Mouse (Mus musculus) kidney, embryonic 16.5 days (tissue): Measurements from ENCODE around the gene Kalrn. TPM values are rescaled to one million over a fixed set of nuclear protein-coding genes. Genes with fewer than 3 reads are reported as not detected.
A peak's percentile ranks its signal among the peaks of the same experiment; 100 is the strongest.

Experiments used
- ATAC-seq: fragments of 200-750 bp; cut with Nextera tagmentation; 2 replicates; pipeline ENCODE4 v1.8.0; 2017; ENCODE audit warnings: moderate TSS enrichment; ENCODE audit not compliant: low FRiP score, low TSS enrichment
- H3K27ac ChIP-seq: fragments of 300-500 bp; sonication (generic); 2 replicates; pipeline ENCODE4 v1.5.1; 2014; ENCODE audit warnings: low read length
- H3K27me3 ChIP-seq: fragments of 300-500 bp; sonication (generic); 2 replicates; pipeline ENCODE4 v1.6.1; 2014; ENCODE audit warnings: low read length, control low read depth, mixed read lengths; ENCODE audit not compliant: insufficient read depth
- H3K36me3 ChIP-seq: fragments of 300-500 bp; sonication (generic); 2 replicates; pipeline ENCODE4 v1.6.1; 2014; ENCODE audit warnings: low read length, control low read depth, mixed read lengths; ENCODE audit not compliant: insufficient read depth
- H3K4me1 ChIP-seq: fragments of 300-500 bp; sonication (generic); 2 replicates; pipeline ENCODE4 v1.6.1; 2014; ENCODE audit warnings: low read length, control low read depth, mixed read lengths; ENCODE audit not compliant: insufficient read depth
- H3K4me2 ChIP-seq: fragments of 300-500 bp; sonication (generic); replicated peaks from 2 replicates; pipeline ENCODE4 v1.6.1; 2014; ENCODE audit warnings: low read depth, low read length
- H3K4me3 ChIP-seq: fragments of 300-500 bp; sonication (generic); 2 replicates; pipeline ENCODE4 v1.5.1; 2014; ENCODE audit warnings: mild to moderate bottlenecking, low read length
- H3K9ac ChIP-seq: fragments of 300-500 bp; sonication (generic); replicated peaks from 2 replicates; pipeline ENCODE4 v1.6.1; 2014; ENCODE audit warnings: low read length
- H3K9me3 ChIP-seq: fragments of 300-500 bp; sonication (generic); 2 replicates; pipeline ENCODE4 v1.6.1; 2016; ENCODE audit warnings: low read length, control low read depth
- WGBS: fragments of 180-500 bp; shearing (Covaris S2); extraction: QIAGEN DNeasy Blood & Tissue Kit; methylation state at CpG from one replicate; pipeline ENCODE4 v1.1.7; 2014; 5-methylcytosine and 5-hydroxymethylcytosine counted together
- polyA plus RNA-seq: library from polyadenylated mRNA; unstranded; fragments of >200 nt; fragmentation: Nextera tagmentation; extraction: Ambion mirVana; gene quantifications from 2 replicates; pipeline ENCODE4 v1.2.1, GENCODE M21; 2015

Kalrn gene
- polyA plus RNA-seq, 1 experiment from 2014 or later = 15.2 TPM

DNA sequence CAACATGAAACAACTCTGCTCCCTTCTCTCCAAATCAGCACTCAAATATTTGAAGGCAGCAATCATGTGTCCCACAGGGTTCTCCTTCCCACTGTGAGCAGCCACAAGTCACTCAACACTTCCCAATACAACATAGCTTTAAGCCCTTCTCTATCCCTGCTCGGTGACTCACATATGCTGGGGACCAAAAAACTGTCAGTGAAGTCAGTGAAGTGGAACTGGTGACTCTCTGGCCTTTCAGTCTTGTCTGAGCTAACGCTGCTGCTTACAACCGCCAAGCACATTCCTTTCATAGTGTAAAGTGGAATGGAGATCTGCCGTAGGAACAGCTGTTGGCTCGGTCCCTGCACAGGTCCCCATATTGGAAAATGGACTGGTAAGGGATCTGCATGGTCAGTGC lies 241.7 kb downstream of the Kalrn start:
- Histone ChIP-seq H3K9ac (no peak overlapping the region), H3K36me3 (no peaks in the 10 kb centered on the region), H3K27ac (no peak overlapping the region), H3K4me1 (peaks cover 8% of the 10 kb centered on the region; the same call in 1 of the 2 replicates), H3K4me3 (no peak overlapping the region), H3K9me3 (no peaks in the 10 kb centered on the region), H3K4me2 (no peak overlapping the region), H3K27me3 (no peaks in the 10 kb centered on the region)
- peak; percentile 59 for ATAC-seq
- WGBS = 28% methylated on average over 5 of the region's 5 CpGs

DNA sequence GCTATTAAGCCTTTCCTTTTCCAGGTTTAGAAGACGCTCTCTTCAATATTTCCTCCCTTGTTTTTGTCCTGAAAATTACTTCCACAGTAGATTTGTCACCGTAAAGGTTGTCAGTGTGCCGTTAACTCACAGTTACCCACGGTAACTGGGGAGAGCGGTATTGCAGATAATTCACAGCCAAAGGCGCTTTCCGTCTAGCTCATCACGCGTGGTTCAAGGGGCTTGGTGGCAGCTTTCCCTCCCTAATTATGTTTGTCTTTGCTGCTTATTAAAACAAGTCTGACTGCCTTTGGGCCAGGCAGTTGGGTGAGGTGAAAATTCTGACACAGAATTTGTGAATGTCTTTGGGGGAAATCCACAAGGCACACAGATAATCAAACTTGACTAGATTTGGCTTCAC lies 243.5 kb downstream of the Kalrn start:
- H3K4me3 ChIP-seq = no peak overlapping the region
- no peak overlapping the region for H3K27ac ChIP-seq
- no peaks in the 10 kb centered on the region for H3K9me3 ChIP-seq
- WGBS = 57% methylated on average over 9 of the region's 9 CpGs
- no peaks in the 10 kb centered on the region for H3K27me3 ChIP-seq
- no peaks in the 10 kb centered on the region for H3K36me3 ChIP-seq
- no peak for ATAC-seq
- no peak overlapping the region for H3K4me2 ChIP-seq
- peaks cover 8% of the 10 kb centered on the region; the same call in 1 of the 2 replicates for H3K4me1 ChIP-seq
- no peak overlapping the region for H3K9ac ChIP-seq

DNA sequence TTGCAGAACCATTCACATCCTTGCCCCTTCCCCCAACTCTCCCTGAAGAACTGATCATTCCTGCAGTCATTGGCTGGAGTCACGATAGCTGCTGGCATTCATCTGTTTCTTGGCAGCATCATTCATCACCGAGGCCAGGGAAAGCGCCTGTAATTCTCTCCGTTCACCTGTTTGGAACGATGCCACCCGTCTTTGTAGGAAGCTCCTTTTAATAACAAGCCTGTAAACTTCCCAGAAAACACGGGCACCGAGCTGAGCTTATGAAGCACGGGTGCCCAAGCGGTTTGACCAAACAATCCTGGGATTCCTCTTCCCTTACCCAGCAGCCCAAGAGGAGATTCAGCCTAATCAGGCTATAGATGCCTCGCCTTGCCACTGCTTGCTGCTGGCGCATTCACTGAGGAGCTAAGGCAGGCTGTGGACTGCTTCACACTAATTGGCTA lies 243.9 kb downstream of the Kalrn start:
- WGBS = 64% methylated on average over 12 of the region's 12 CpGs
- Histone ChIP-seq H3K36me3 (no peaks in the 10 kb centered on the region), H3K4me3 (no peak overlapping the region), H3K9me3 (no peaks in the 10 kb centered on the region), H3K4me2 (no peak overlapping the region), H3K27me3 (no peaks in the 10 kb centered on the region), H3K27ac (no peak overlapping the region), H3K4me1 (peaks cover 8% of the 10 kb centered on the region; the same call in 1 of the 2 replicates), H3K9ac (no peak overlapping the region)
- ATAC-seq = no peak

DNA sequence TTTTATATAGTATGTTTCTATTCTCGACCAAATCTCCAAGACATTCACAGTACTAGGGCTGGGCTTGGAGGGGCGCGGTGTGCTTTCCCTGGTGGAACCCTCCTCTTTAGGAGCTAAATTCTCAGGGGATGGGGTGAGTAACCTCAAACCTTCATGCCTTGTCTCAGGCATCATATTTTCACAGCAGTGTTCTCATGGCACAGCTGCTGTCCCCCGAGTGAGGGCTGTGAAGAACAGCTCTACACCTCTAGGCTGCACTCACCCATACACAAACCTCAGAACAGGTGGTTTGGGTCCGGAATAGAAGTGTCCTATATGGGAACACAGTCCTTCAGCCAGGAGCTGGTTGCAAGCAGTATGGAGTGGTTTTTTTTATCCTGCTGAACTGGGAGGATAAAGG lies 245.4 kb downstream of the Kalrn start:
- no peak overlapping the region for H3K9ac ChIP-seq
- no peaks in the 10 kb centered on the region for H3K27me3 ChIP-seq
- no peaks in the 10 kb centered on the region for H3K9me3 ChIP-seq
- no peak for ATAC-seq
- no peak overlapping the region for H3K4me3 ChIP-seq
- H3K4me2 ChIP-seq = no peak overlapping the region
- WGBS = 59% methylated on average over 5 of the region's 5 CpGs
- no peaks in the 10 kb centered on the region for H3K36me3 ChIP-seq
- H3K27ac ChIP-seq = no peak overlapping the region
- H3K4me1 ChIP-seq = peaks cover 15% of the 10 kb centered on the region

DNA sequence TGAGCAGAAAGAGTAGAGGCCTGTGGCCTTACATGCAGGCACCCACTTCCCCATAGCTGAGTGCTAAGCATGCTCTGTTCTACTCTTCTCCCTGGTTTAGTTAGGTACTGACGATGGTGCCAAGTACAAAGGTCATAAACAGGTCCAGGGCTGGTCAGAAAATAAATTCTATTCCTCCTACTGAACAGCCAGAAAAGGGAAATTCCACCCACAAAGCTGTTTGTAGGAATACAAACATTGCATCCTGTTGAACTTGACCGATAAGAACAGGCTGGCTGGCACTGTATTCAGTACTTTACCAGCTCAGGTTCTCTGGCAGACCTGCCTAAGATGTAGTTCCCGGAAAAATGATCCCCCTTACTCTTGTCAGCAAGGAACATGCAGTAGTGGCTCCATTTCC lies 247.5 kb downstream of the Kalrn start:
- H3K9ac ChIP-seq = no peak overlapping the region
- H3K4me1 ChIP-seq = peaks cover 10% of the 10 kb centered on the region
- 77% methylated on average over 3 of the region's 3 CpGs for WGBS

DNA sequence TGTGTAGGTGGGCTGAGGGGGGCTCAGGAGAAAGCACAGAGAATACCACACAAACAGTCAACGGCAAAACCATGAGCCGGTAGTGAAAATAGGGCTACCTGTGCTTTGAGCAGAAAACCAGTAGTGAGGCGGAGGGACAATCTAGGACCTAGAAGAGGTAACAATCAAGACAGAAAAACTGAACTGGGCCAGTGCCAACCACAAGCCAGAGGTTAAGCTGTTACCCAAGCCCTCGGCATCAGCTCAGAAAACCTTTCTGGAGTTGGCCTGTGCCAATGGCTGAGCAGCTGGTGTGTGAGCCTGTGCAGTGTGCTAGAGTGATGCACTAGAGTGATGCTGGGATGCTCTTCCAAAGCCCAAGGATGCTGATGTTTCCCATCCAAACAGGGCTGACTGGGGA lies 248.2 kb downstream of the Kalrn start:
- Histone ChIP-seq H3K9ac (no peak overlapping the region), H3K4me2 (no peak overlapping the region), H3K36me3 (no peaks in the 10 kb centered on the region), H3K4me1 (peaks cover 10% of the 10 kb centered on the region), H3K27me3 (no peaks in the 10 kb centered on the region), H3K9me3 (no peaks in the 10 kb centered on the region), H3K27ac (no peak overlapping the region), H3K4me3 (no peak overlapping the region)
- ATAC-seq = no peak
- 96% methylated on average over 4 of the region's 4 CpGs for WGBS

More for the DNA sequence above, 247.5 kb downstream of the Kalrn start:
- Histone ChIP-seq H3K4me2 (no peak overlapping the region), H3K27ac (no peak overlapping the region), H3K4me3 (no peak overlapping the region), H3K9me3 (no peaks in the 10 kb centered on the region), H3K36me3 (no peaks in the 10 kb centered on the region), H3K27me3 (no peaks in the 10 kb centered on the region)
- no peak for ATAC-seq

DNA sequence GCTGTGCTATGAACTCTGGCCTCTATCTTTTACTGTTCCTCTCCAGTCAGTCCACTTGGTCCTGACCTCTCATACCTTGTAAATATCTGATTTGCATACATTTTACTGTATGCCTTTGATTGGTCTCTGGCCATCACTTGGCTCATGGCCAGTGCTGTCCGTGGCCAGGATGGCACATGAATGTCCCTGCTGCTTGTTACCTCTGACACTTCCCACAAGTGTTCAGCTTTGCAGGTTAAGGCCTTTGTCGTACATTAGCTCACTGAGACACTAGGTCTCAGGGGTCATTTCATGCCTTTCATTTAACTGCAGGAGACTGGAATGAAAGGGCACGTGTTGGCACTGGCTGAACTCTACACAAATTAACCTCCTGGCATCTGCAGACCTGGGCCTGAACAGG lies 248.6 kb downstream of the Kalrn start:
- H3K9ac ChIP-seq = no peak overlapping the region
- 60% methylated on average over 3 of the region's 3 CpGs for WGBS
- H3K36me3 ChIP-seq = no peaks in the 10 kb centered on the region
- H3K9me3 ChIP-seq = no peaks in the 10 kb centered on the region
- ATAC-seq = peak; percentile 27; the same call in 1 of the 2 replicates
- no peaks in the 10 kb centered on the region for H3K27me3 ChIP-seq
- peaks cover 10% of the 10 kb centered on the region for H3K4me1 ChIP-seq
- H3K27ac ChIP-seq = no peak overlapping the region
- no peak overlapping the region for H3K4me2 ChIP-seq
- H3K4me3 ChIP-seq = no peak overlapping the region

DNA sequence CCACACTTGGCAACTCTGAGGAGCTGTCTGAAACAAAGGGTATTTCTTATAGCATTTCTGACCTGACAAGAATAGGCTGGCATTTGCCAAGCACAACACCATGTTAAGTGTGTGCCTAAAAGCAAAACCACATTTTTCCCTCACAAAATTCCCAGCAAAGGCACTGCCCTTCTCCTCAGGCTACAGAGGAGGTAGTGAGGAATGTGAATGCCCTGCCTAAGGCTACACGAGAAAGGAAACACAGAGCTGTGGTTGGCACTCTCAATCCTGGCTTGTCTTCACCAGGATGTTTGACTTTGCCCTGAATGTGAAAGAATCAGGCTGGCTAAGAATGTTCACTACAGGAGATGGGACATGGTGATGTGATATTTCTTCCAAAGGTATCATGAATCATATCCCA lies 249.8 kb downstream of the Kalrn start:
- 75% methylated on average over 1 of the region's 1 CpGs for WGBS

DNA sequence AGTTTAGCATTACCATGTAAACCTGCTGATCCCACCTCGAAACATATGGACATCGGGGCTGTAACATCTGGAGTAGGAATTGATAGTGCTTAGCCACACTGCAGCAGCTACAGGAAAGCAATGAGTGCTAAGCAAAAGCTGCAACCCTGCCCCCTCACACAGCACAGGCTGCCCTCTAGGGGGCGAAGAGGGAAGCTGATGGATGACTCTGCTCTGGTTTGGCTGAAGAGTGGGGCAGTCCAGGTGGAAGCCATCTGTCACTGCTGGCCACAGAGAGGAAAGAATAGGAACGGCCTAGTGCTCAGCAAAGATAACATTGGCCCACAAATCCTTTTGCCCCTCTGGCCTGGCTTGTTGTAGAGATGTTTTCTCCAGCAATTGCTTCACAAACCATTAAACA lies 250.8 kb downstream of the Kalrn start:
- no peak overlapping the region for H3K4me2 ChIP-seq
- WGBS = 12% methylated on average over 4 of the region's 4 CpGs
- no peak overlapping the region for H3K9ac ChIP-seq
- no peaks in the 10 kb centered on the region for H3K36me3 ChIP-seq
- H3K9me3 ChIP-seq = no peaks in the 10 kb centered on the region
- H3K27ac ChIP-seq = no peak overlapping the region
- no peak overlapping the region for H3K4me3 ChIP-seq
- H3K4me1 ChIP-seq = peaks cover 10% of the 10 kb centered on the region
- H3K27me3 ChIP-seq = no peaks in the 10 kb centered on the region
- ATAC-seq = peak; percentile 94

More for the DNA sequence above, 249.8 kb downstream of the Kalrn start:
- Histone ChIP-seq H3K9me3 (no peaks in the 10 kb centered on the region), H3K4me1 (peaks cover 10% of the 10 kb centered on the region), H3K36me3 (no peaks in the 10 kb centered on the region), H3K4me2 (no peak overlapping the region), H3K27me3 (no peaks in the 10 kb centered on the region), H3K27ac (no peak overlapping the region), H3K4me3 (no peak overlapping the region), H3K9ac (no peak overlapping the region)
- ATAC-seq = no peak

DNA sequence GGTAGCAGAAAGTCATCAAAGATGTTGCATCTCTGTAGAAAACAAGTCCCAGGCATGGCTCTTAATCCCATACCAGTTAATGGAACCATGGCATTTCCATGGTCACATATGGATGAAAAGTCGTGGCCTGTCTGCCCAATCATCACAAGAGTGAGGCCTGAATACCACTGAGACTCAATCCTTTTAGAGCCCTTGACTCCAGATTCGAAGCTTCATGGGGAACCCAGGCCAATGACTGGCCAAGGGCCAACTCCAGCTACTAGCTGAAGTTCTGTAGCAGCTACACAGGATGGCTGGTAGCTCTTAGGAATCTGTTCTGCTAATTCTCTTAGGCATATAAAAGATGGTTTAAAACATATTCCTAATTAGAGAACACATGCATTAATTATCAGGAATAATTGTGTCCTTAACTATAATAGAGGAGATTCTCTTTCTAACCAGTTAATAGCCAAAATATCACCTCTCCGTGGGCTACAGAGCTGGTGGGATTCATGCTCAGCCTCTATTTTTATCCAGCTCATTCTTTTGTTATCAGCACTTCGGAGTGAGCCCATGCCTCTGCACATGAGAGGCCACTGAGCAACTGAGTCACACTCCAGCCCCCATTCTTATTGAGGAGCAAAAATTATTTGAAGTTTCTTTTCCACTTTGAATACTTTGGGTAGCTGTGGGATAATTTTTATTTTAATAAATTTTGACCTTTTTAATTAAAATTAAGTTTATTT lies 252.1 kb downstream of the Kalrn start:
- Histone ChIP-seq H3K9me3 (no peaks in the 10 kb centered on the region), H3K4me2 (no peak overlapping the region), H3K27me3 (no peaks in the 10 kb centered on the region), H3K4me1 (peaks cover 18% of the 10 kb centered on the region), H3K4me3 (no peak overlapping the region), H3K9ac (no peak overlapping the region), H3K27ac (no peak overlapping the region), H3K36me3 (no peaks in the 10 kb centered on the region)
- WGBS = 84% methylated on average over 4 of the region's 4 CpGs
- ATAC-seq = no peak
